Mouse (Mus musculus) embryonic facial prominence, embryonic 11.5 days (tissue): ENCODE measurements at regions not wholly inside any gene's neighbourhood (a gene's known extent, or its start where the extent isn't known, plus 50 kb on each side); places are given as distances from the start of the nearest gene placed in this dataset.

Experiments
- ATAC-seq: fragments of 200-750 bp; cut with Nextera tagmentation; replicated peaks from 2 replicates; pipeline ENCODE4 v1.8.0; 2017; ENCODE audit warnings: low read depth; ENCODE audit not compliant: insufficient number of reproducible peaks, low FRiP score, low TSS enrichment
- DNase-seq: peaks from one replicate; pipeline ENCODE4 v3.0.0-alpha.2; 2015; ENCODE audit warnings: low spot score
- H3K27ac ChIP-seq: fragments of 300-500 bp; sonication (generic); replicated peaks from 2 replicates; pipeline ENCODE4 v1.5.1; 2014; ENCODE audit warnings: mild to moderate bottlenecking, low read depth, low read length, control low read depth
- H3K27me3 ChIP-seq: fragments of 300-500 bp; sonication (generic); 2 replicates; pipeline ENCODE4 v1.6.1; 2014; ENCODE audit warnings: mild to moderate bottlenecking, low read length, moderate library complexity, mixed read lengths; ENCODE audit not compliant: control insufficient read depth, insufficient read depth
- H3K36me3 ChIP-seq: fragments of 300-500 bp; sonication (generic); replicated peaks from 2 replicates; pipeline ENCODE4 v1.6.1; 2014; ENCODE audit warnings: low read depth, mild to moderate bottlenecking, low read length, moderate library complexity, mixed read lengths; ENCODE audit not compliant: control insufficient read depth, insufficient read depth
- H3K4me1 ChIP-seq: fragments of 300-500 bp; sonication (generic); 2 replicates; pipeline ENCODE4 v1.6.1; 2014; ENCODE audit warnings: low read length, mixed read lengths; ENCODE audit not compliant: control insufficient read depth, insufficient read depth
- H3K4me2 ChIP-seq: fragments of 300-500 bp; sonication (generic); 2 replicates; pipeline ENCODE4 v1.6.1; 2014; ENCODE audit warnings: low read depth, mild to moderate bottlenecking, control low read depth, low read length, moderate library complexity
- H3K4me3 ChIP-seq: fragments of 300-500 bp; sonication (generic); 2 replicates; pipeline ENCODE4 v1.5.1; 2014; ENCODE audit warnings: low read depth, low read length, control low read depth
- H3K9ac ChIP-seq: fragments of 300-500 bp; sonication (generic); replicated peaks from 2 replicates; pipeline ENCODE4 v1.6.1; 2014; ENCODE audit warnings: mild to moderate bottlenecking, control low read depth, low read length
- H3K9me3 ChIP-seq: fragments of 300-500 bp; sonication (generic); replicated peaks from 2 replicates; pipeline ENCODE4 v1.6.1; 2016; ENCODE audit warnings: mild to moderate bottlenecking, low read length, inconsistent platforms, mixed read lengths; ENCODE audit not compliant: control insufficient read depth
- WGBS: fragments of 180-500 bp; shearing (Covaris S2); extraction: QIAGEN DNeasy Blood & Tissue Kit; methylation state at CpG from one replicate; pipeline ENCODE4 v1.1.7; 2014; 5-methylcytosine and 5-hydroxymethylcytosine counted together

- no peak for DNase-seq
- 90% methylated on average over 6 of the region's 6 CpGs for WGBS
Measured at GRCm38 (mm10) chr10:99400076-99400475, 137.0 kb downstream of the Dusp6 start.

GRCm38 (mm10) chr10:99406764-99407163 is 143.7 kb downstream of the Dusp6 start:
- Histone ChIP-seq H3K36me3 (no peaks in the 10 kb centered on the region), H3K4me3 (no peak overlapping the region), H3K9me3 (no peaks in the 10 kb centered on the region), H3K9ac (no peak overlapping the region), H3K4me1 (no peaks in the 10 kb centered on the region), H3K27ac (no peak overlapping the region), H3K4me2 (no peak overlapping the region), H3K27me3 (no peaks in the 10 kb centered on the region)
- no peak for ATAC-seq
- WGBS = 89% methylated on average over 2 of the region's 2 CpGs
- no peak for DNase-seq

More at GRCm38 (mm10) chr10:99400076-99400475, 137.0 kb downstream of the Dusp6 start:
- H3K4me2 ChIP-seq = no peak overlapping the region
- no peak for ATAC-seq
- no peak overlapping the region for H3K4me3 ChIP-seq
- H3K36me3 ChIP-seq = no peaks in the 10 kb centered on the region
- H3K4me1 ChIP-seq = no peaks in the 10 kb centered on the region
- no peak overlapping the region for H3K27ac ChIP-seq
- no peak overlapping the region for H3K9ac ChIP-seq
- H3K9me3 ChIP-seq = no peaks in the 10 kb centered on the region
- H3K27me3 ChIP-seq = no peaks in the 10 kb centered on the region

GRCm38 (mm10) chr10:99408786-99409185 is 145.8 kb downstream of the Dusp6 start:
- H3K4me1 ChIP-seq = no peaks in the 10 kb centered on the region
- no peak overlapping the region for H3K4me3 ChIP-seq
- no peaks in the 10 kb centered on the region for H3K27me3 ChIP-seq
- H3K9me3 ChIP-seq = no peaks in the 10 kb centered on the region
- no peak overlapping the region for H3K27ac ChIP-seq
- WGBS = 83% methylated on average over 2 of the region's 2 CpGs
- no peaks in the 10 kb centered on the region for H3K36me3 ChIP-seq
- DNase-seq (no peak), ATAC-seq (no peak)
- H3K9ac ChIP-seq = no peak overlapping the region
- H3K4me2 ChIP-seq = no peak overlapping the region

GRCm38 (mm10) chr10:99409744-99410143 is 146.7 kb downstream of the Dusp6 start:
- H3K27me3 ChIP-seq = no peaks in the 10 kb centered on the region
- H3K9ac ChIP-seq = no peak overlapping the region
- H3K9me3 ChIP-seq = no peaks in the 10 kb centered on the region
- no peak for DNase-seq
- H3K27ac ChIP-seq = no peak overlapping the region
- no peaks in the 10 kb centered on the region for H3K36me3 ChIP-seq
- H3K4me1 ChIP-seq = no peaks in the 10 kb centered on the region
- no peak overlapping the region for H3K4me3 ChIP-seq
- ATAC-seq = no peak
- 75% methylated on average over 11 of the region's 11 CpGs for WGBS
- no peak overlapping the region for H3K4me2 ChIP-seq

- Histone ChIP-seq H3K36me3 (no peaks in the 10 kb centered on the region), H3K4me1 (no peaks in the 10 kb centered on the region), H3K4me2 (no peak overlapping the region), H3K4me3 (no peak overlapping the region), H3K9me3 (no peaks in the 10 kb centered on the region), H3K27ac (no peak overlapping the region), H3K27me3 (no peaks in the 10 kb centered on the region), H3K9ac (no peak overlapping the region)
- ATAC-seq (no peak), DNase-seq (no peak)
- 87% methylated on average over 3 of the region's 3 CpGs for WGBS
Measured at GRCm38 (mm10) chr10:99410754-99411153, 147.7 kb downstream of the Dusp6 start.

- Histone ChIP-seq H3K27me3 (no peaks in the 10 kb centered on the region), H3K4me1 (no peaks in the 10 kb centered on the region)
- WGBS = 74% methylated on average over 3 of the region's 3 CpGs
Measured at GRCm38 (mm10) chr10:99413455-99413854, 150.4 kb downstream of the Dusp6 start.

GRCm38 (mm10) chr10:99416271-99416670 is 153.2 kb downstream of the Dusp6 start:
- 22% methylated on average over 8 of the region's 8 CpGs for WGBS
- DNase-seq (peak; percentile 79), ATAC-seq (no peak; the same call in 1 of the 2 replicates)
- Histone ChIP-seq H3K36me3 (no peaks in the 10 kb centered on the region), H3K27ac (no peak overlapping the region), H3K4me2 (no peak overlapping the region), H3K9ac (no peak overlapping the region), H3K9me3 (no peaks in the 10 kb centered on the region), H3K4me1 (no peaks in the 10 kb centered on the region), H3K4me3 (no peak overlapping the region), H3K27me3 (no peaks in the 10 kb centered on the region)

More at GRCm38 (mm10) chr10:99413455-99413854, 150.4 kb downstream of the Dusp6 start:
- DNase-seq (no peak), ATAC-seq (no peak)
- Histone ChIP-seq H3K9me3 (no peaks in the 10 kb centered on the region), H3K27ac (no peak overlapping the region), H3K9ac (no peak overlapping the region), H3K36me3 (no peaks in the 10 kb centered on the region), H3K4me3 (no peak overlapping the region), H3K4me2 (no peak overlapping the region)

GRCm38 (mm10) chr10:99416896-99417479 is 154.0 kb downstream of the Dusp6 start:
- Histone ChIP-seq H3K4me2 (no peak overlapping the region), H3K4me3 (no peak overlapping the region), H3K4me1 (no peaks in the 10 kb centered on the region), H3K27ac (0 out of 2 replicates have a peak overlapping the region, but pooled peaks have one; percentile 16), H3K36me3 (no peaks in the 10 kb centered on the region), H3K9ac (no peak overlapping the region), H3K9me3 (no peaks in the 10 kb centered on the region), H3K27me3 (no peaks in the 10 kb centered on the region)
- no peak for ATAC-seq
- 17% methylated on average over 3 of the region's 3 CpGs for WGBS
- no peak for DNase-seq
